Mouse (Mus musculus) granulocyte monocyte progenitor cell, adult 5-6 weeks (primary cell): ENCODE measurements at regions not wholly inside any gene's neighbourhood (a gene's known extent, or its start where the extent isn't known, plus 50 kb on each side); places are given as distances from the start of the nearest gene placed in this dataset.

Source experiments
- ATAC-seq: replicated peaks from 2 replicates; pipeline ENCODE4 v1.8.0; 2016; ENCODE audit warnings: mild to moderate bottlenecking, moderate TSS enrichment, inconsistent platforms; ENCODE audit not compliant: poor library complexity, severe bottlenecking

DNA sequence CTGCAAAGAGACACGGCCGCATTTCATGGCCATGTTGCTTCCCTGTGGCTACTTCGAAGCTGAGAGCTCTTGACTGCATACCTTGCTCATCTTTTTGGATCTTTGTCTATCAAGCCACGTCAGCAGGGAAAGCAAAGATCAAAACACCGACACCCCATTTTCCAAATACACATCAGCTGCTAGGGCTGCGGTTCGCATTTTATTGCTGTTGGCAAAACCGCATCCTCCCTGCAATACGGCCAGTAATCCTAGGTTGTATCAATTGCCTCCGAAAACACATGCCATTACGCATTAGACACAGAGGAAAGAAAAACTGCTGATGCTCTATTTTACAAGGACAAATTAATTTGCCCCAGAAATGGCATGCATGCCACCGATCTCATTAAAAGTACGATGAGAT, 136.5 kb upstream of the Spdye4c start:
- ATAC-seq = no peak

DNA sequence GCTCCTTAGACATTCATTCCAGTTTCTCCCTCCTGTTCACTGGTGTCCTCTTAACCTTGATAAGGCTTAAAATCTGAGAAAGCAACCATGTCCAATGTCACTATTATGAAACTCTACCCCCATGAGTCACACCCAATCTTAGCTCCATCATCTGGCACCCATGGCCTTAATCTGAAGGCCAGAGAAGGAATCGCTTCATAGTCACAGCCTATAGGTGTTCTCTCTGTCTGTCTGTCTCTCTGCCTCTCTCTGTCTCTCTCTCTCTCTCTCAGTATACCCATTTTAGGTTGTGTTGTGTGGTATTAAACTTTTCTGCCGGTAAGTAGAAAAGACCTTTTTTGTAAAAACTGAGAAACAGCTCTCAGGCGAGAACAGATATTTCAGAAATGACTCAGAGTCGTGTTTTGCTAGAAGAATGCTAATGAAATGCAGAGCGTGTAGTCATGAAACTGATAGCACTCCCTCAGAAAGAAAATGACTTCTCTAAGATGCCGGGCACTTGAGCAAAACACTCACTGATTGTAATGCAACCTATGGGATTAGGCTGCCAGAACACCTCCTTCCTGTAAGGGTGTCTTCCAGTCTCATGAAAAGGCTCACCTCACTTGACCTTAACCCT, 133.3 kb upstream of the Spdye4c start:
- ATAC-seq = no peak

DNA sequence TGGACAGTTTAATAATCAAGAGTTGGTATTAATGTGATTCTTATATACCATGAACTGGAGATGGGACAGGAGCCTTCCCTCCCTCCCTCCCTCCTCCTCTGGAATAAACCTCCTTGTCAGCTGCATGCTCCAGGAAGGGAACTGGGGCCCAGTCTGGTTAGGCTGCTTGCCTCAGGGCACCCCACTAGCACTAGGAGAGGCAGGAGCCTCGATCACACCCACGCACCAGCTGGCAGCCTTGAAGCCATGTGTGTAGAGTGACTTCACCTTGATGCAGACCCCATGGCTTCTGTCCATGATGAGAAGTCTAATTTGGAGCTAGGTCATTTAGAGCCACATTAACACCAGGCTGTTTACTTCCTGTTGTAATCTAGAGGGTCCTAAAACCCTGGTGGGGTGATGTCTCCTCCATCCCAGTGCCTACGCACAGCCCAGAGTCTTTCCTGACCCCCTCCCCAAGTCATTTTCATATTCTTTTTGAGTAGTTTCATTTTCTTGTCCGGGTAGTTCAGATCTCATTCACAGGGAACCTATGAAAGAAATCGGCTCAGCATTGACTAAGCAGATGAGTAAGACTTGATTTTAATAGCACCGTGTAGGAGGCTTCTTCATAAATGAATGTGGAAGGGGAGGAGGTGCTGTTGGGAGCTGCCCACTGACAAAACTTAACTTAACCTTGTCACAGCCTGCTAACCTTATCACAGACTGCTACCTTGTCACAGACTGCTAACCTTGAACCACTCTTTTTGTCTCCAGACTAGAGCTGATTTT, 125.6 kb upstream of the Spdye4c start:
- ATAC-seq = no peak

DNA sequence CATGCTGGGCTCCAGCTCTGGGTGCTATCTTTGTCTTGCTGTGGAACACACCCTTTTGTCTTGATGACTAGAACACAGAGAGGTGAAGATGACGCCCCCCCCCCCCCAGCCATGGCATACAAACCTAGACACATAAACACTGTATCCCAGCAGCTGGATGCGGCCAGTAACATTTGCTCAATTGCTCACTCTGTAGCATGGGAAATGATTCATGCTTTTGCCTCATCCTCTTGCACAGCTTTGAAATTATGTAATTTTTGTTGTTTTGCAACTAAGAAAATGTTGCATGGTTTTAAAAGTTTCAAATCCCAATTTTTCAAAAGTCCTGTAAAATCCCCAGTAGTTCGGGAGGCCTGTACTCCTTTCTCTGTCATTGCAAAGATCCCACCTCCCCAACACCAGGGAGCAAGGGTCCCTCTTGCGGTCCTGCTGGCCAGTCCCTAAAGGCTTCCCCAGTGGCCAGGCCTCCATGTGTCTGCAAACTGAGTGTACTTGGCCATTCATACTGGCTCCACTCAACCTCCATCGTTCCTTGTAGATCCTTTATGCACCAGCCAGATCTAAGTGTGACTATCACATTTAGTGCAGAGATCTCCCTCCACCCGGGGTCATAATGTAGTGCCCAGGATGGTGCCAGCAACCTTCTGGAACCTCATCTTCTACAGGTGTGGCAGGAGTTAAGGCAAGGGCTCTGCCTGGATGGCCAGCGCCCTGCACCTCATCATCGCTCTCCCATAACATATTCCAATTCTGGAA, 123.3 kb upstream of the Spdye4c start:
- peak; percentile 85 for ATAC-seq

DNA sequence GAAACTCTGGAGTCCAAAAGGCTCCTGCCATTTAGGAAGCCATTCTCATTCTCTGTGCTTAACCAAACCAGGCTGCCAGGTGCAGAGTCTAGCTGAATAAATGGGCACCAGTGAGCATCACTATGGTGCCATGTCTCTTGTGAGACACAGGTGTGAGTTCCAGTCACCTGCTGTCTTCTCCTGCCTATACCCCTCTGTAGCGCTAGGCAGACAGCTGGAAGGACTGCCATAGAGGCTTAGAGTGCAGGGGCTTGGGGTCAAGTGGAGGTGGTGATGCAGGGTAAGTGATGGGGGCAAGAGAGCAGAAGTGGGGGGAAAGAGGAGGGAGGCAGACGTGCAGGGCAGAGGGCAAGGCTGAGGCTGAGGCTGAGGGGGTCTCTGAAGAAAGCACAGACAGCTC, 122.7 kb upstream of the Spdye4c start:
- ATAC-seq = no peak

DNA sequence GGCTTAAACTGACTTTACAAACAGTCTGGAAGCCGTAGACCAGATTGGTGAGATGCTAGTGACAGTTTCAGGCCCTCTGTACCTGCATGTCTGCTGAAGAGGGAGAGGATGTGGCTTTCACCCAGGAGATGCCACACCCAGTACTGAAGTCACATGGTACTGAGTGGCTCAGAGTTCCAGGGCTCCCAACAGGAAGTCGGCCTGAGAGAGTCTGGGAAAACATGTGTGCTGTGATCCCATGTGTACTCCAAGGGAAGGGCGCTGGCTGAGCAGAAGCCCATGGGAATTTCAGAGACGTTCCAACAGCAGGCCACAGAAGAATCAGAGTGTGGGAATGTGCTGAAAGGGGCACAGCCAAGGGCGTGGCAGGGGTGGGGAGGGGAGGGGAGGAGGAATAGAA, 120.7 kb upstream of the Spdye4c start:
- ATAC-seq = no peak

DNA sequence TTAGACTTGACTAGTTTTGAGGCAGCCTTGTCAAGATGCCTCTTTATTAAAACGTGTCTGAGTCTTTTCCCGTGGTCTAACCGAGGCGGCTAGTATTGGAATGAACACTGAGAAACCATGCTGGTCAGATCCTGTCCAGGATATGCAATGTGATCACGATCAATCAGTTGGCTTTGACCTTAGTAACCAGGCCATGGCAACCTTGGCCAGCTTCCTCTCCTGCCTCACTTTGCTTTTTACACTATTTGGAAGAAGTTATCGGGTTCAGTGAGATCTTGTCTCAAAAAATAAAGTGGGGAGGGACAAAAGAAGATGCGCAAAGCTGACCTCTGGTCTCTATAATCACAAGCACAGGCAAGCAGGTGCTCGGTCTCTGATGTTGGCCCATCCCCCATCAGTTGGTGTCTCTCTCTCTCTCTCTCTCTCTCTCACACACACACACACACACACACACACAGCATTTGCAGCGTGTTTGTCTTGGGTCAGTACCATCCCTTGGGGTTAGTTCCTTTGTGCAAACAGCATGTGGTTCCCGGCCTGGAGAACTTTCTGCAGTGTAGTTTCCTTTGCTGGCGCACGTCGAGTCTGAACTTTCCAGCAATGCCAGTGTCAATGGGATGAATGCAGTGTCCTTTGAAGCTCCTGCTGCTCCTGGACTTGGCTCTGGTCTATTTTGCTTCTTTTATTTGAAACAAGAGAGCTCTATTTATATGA, 117.6 kb upstream of the Spdye4c start:
- no peak for ATAC-seq

DNA sequence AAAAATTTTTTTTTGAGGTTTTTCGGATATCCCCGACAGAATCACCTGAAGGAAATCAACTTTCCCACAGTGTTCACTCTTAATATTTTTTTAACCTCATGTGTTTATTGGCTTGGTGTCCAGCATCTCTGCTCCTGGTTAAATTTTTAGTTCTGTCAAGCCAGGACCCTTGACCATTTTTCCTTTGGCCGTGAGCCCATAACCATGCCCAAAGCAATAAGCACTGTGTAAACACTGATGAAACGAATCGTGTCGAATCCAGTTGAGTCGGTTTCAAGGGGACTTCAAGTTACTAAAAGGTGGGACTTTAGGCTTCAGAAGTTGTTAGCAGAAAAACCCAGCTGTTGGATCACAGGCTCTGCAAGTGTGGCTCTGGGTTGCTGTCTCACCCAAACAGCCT, 117.0 kb upstream of the Spdye4c start:
- no peak for ATAC-seq

DNA sequence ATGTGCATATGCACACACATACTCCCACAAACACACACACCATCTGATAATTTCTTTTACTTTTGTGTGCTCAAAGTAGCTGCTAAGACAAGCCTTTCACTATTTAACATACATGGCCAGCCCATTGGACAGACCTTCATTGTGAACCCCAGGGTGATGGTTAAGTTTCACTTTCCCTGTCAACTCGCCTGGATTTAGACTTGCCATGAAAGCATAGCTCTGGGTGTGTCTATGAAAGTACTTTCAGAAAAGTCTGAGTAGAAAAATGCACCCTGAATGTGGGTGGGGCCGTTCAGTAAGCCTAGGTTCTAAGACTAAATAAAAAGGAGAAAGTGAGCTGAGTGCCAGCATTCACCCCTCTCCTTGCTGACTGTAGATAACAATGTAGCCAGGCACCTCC, 113.8 kb upstream of the Spdye4c start:
- ATAC-seq = no peak

DNA sequence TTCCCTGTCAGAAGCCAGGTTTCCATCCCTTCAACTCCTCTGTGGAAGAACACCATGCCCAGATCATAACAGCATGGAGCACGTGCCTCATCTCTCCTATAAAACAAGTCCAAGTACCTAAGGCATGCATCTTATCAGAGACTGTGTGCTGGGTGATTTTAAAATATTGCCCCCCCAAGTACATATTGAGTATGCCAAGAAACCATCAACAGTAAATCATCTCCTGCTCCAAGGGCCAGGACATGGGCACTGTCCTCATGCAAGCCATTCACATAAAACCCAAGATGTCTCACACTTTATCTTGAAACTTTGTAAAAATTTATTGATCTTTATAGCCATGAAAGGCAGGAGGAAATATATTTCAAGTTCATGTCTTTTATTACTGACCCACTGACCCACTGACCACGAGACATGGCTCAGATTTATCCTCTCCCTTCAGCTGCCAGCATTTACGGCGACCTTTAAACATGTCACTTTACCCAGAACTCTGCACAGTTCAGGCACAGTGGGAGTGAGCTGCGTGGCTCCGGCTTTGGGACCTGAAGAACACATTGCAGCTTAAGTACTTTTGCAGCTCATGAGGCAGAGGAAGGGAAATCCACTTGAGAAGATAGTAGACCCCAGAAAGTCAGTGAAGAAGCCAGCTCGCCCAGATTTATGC, 99.7 kb upstream of the Spdye4c start:
- ATAC-seq = no peak

DNA sequence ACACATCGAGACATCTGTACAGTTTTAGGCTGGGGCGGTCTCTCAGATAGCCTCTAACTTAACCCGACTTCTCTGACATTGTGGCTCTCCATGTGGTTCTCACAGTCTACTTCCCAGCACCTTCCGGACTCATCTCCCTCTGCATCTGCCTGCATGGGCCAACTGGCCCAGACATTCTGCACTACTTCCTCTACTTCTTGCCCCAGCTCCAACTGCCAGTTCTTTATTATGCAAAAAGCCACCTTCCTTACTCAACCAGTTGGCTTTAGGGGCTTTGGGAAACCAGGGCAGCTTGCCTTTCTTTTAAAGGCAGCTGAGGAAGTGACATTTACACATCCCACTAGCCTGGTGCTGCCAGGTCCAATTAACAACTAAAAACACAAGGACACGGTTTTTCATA, 97.1 kb upstream of the Spdye4c start:
- ATAC-seq = peak; percentile 89

DNA sequence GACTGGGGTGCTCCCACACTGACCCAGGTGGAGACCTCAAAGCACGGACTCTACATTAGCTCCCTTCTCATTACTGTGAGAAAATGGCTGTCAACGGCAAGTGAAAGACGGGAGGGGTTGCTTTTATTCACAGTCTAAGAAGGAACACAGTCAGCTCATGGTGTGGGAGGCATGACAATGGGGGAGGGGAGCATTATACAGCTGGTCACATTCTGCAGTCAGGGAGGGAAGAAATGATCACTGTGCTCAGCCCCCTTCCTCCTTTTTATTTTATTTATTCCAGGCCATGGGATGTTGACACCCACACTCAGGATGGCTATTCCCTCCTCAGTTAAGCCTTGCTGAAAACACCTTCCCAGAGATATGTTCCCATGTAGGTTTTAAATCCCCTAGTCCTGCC, 93.1 kb upstream of the Spdye4c start:
- no peak for ATAC-seq

DNA sequence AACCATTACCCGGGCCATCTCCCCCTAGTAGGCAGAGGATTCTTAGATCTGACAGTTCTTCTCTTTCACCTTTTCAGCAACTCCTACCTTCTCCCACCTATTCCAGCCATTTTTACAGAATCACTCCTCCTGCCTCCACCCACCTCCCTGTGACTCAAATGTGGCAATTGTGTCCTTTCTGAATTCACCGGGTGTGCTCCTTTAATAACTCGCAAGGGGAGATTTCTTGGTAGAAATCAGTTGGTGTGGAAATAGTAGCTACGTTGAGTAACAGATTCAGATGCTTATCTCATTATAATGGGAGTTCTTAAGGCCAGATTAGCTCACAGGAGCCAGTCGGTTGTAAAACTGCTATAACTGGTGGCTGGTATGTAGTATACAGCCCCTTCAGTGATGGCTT, 92.4 kb upstream of the Spdye4c start:
- peak; percentile 51 for ATAC-seq

DNA sequence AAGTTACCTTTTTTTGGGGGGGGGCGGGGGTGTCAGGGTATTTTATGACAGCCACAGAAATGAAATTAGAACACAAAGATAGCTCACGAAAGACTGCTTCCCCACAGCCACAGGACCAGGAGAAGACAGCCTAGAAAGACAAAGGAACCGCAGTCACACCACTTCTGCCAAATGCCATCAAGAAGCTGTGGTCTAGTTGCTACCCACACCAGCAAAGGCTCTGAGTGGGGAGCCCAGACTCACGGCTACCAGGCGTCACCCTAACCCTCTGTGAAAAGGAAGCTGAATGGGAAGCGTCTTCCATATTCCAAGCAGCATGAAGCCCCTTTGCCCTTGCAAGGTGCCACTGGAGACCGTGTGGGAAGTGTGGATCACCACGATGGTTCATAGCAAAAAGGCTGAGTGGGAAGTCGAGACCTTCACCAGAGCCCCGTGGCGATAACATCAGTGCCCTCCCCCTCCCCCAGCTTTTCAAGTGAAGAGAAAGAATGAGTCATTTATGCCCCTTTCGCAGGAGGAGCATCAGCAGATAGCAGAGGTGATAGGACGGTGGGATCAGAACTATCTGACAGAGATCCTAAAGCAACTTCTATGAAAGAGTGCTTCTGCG, 91.3 kb upstream of the Spdye4c start:
- ATAC-seq = peak; percentile 56

DNA sequence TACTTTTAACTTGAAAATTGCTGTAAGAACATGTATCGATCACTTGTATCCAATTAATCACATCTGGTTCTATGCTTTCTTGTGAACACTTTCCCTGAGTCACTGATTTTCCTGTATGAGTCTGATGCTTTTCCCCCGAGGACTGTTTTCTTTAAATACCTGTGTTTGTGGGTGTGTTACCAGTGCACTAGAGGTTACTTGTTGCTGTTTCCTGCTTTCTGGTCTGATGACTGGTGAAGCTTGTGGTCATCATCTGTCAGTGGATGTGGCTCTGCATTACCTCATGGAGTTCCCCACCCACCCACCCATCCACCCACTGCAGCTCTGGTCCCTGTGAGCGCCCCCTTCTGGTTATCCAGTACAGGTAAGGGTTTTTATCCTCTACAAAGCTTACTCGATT, 88.3 kb upstream of the Spdye4c start:
- no peak for ATAC-seq

DNA sequence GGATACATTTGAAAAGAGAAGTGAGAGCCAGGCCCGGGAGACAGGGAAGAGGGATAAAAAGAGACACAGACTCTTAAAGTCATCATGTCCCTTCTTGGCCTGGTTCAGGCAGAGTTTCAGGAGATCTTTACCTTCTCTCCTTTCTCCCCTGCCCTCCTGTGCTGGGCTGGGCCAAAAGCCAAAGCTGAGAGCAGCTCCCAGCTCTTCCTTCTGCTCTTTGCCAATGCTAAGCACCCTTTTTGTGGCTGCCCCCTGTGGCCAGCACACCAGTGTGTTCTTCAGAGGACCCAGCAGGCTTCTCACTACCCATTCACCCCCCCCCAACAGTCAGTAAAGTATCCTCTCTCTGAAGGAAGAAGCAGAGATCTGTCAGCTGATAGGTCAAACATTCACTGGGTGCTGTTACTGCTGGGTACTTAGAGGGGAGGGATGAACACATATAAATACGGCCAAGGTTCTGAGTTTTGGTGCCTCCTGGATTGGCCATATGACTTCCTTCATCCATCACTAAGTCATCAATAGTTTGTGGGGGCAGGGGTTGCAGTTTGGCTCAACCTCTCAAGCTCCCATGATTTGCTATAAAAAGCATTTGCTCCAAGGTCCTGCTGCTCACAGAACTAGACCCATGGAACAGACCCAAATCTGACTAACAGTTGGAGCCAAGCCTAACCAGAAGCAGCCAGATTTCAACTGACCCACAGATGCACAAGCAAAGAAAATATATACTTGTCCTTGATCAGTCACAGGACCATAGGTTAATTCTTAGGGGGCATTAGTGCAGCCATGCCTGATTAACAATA, 87.7 kb upstream of the Spdye4c start:
- no peak for ATAC-seq

DNA sequence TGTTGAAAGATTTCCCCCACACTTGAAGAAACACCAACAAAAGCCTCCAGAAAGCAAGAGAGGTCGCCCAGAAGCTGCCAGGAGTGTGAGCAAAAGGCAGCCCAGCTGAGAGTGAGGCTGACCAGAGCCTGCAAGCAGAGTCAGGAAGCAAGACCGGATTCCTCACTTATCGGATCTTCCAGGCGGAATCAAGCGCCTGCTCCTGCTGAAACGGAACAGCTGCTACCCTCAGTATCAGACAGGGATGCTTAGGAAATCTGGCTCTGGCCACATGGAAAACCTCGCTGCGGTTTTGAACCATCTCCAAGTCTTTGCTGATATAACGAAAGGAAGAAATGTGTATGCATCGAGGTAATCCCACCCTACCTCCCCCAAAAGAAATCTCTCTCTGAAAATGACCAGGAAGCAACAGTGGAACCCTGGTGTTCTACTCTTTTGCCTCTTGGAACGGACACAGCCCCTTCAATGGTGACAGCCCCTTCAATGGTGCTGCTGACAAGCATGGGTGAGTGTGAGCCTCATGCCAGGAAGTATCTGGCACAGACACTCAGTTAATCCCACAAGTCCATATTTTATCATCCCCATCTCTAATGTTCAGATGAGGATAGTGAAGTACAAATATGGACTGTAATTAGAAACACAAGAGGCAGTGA, 83.3 kb upstream of the Spdye4c start:
- ATAC-seq = peak; percentile 3; the same call in 1 of the 2 replicates

DNA sequence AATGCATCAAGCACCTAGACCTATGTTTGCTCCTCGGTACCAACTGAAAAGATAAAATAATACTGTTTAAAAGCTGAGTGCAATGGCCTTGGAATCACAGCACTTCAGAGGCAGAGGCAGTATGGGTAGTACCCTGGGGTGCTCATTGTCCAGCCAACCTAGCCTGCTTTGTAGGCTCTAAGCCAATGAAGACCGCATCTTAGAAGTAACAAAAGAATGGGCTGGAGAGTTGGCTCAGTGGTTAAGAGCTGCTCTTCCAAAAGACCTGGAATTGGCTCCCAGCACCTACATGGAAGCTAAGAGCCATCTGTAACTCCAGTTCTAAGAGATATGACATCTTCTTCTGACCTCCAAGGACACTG, 82.8 kb upstream of the Spdye4c start:
- ATAC-seq = no peak

DNA sequence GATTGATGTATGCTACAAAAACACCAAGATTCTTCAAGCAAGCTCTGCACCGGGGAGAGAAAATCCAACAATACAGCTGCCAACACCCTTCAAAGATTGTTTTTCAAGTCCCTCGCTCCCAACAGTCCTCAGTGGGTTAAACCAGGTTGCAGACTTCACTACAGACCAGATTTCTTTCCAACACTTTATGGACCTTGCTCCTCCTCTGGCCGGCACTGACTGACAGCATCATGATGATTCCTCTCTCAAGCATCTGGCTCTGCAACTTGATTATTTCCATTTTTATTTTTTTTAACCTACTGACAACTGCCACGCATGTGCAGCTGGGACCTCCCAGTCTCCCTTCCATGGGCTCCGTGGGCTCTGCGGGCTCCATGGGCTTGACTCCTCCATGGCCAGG, 79.7 kb upstream of the Spdye4c start:
- no peak for ATAC-seq
